Mouse (Mus musculus) cortical plate, adult 2 months (tissue): ENCODE results near the gene Usp49.

Source experiments
- CTCF ChIP-seq: fragments of 200-500 bp; IDR thresholded peaks from 2 replicates; pipeline ENCODE4 v1.5.1; 2011; ENCODE audit warnings: mild to moderate bottlenecking, control low read depth, low read length; ENCODE audit not compliant: insufficient read depth; ENCODE audit errors: extremely low read depth
- POLR2A ChIP-seq: fragments of 200-500 bp; IDR thresholded peaks from 2 replicates; pipeline ENCODE4 v1.6.1; 2011; ENCODE audit warnings: mild to moderate bottlenecking, low read length, control low read depth; ENCODE audit not compliant: insufficient read depth; ENCODE audit errors: extremely low read depth

GRCm38 (mm10) chr17:47594969-47595247 lies 35.6 kb upstream of the Usp49 start:
- TF ChIP-seq CTCF (no peak), POLR2A (no peak)
